Mouse (Mus musculus) thymus, adult 2 months (tissue): Measurements from ENCODE around the gene Gm3149. TPM values are rescaled to one million over a fixed set of nuclear protein-coding genes. Genes with fewer than 3 reads are reported as not detected.
"Not testable (repeated sequence)": the region's sequence is repeated elsewhere in the genome, so short reads cannot be mapped to it uniquely, and the experiment has no call there.

ENCODE experiments used
- DNase-seq: peaks from one replicate; pipeline ENCODE4 v3.0.0; 2021
- H3K27ac ChIP-seq: fragments of 200-500 bp; 2 replicates; pipeline ENCODE4 v1.5.1; 2012; ENCODE audit warnings: low read length, control low read depth; ENCODE audit not compliant: control insufficient read depth, insufficient read depth
- H3K27me3 ChIP-seq: fragments of 200-500 bp; 2 replicates; pipeline ENCODE4 v1.6.1; 2012; ENCODE audit warnings: mild to moderate bottlenecking, low read length, moderate library complexity, mixed read lengths; ENCODE audit not compliant: control insufficient read depth, insufficient read depth
- H3K36me3 ChIP-seq: fragments of 200-500 bp; 2 replicates; pipeline ENCODE4 v1.6.1; 2012; ENCODE audit warnings: mild to moderate bottlenecking, low read length, moderate library complexity; ENCODE audit not compliant: control insufficient read depth, insufficient read depth
- H3K4me1 ChIP-seq: fragments of 200-500 bp; replicated peaks from 2 replicates; pipeline ENCODE4 v1.6.1; 2012; ENCODE audit warnings: low read length; ENCODE audit not compliant: control insufficient read depth, insufficient read depth
- H3K4me3 ChIP-seq: fragments of 200-500 bp; 2 replicates; pipeline ENCODE4 v1.5.1; 2012; ENCODE audit warnings: mild to moderate bottlenecking, low read length, control low read depth, moderate library complexity; ENCODE audit not compliant: control insufficient read depth, insufficient read depth
- whole genome bisulfite sequencing: fragments of 180-500 bp; shearing (Covaris S2); methylation state at CpG from one replicate; pipeline ENCODE4 v1.1.7; 2018; 5-methylcytosine and 5-hydroxymethylcytosine counted together
- polyA plus RNA-seq: library from polyadenylated mRNA; depleted of rRNA; stranded (reverse); fragments of >200 nt; gene quantifications from 2 replicates; pipeline ENCODE4 v1.2.3, GENCODE M21; 2012; rRNA removed

The Gm3149 gene
- polyA plus RNA-seq = not detected in 2 replicates

DNA sequence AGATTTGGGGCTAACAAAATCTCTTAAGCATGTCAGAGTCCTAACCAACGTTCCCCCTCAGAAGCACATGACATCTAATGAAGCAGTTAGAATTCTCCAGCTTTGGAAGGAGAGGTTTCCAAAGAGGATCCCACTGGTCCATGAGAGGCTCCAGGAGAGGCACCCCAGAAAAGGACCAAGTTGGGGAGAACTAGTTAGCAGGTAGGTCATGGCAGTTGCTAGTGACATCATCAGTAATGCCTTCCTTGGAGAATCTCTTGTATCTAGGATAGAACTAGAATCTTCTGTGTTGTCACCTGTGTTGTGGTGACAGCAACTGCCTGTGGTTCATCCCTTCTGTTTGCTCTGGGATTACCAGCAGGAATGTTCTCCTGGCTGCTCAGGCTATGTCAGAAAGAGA is at the start of gene Gm3149:
Gm3149 (plus strand) TSS at position 301 of the 400 bp plus-strand sequence.
- H3K27ac ChIP-seq, H3K4me3 ChIP-seq, DNase-seq, H3K27me3 ChIP-seq, H3K36me3 ChIP-seq, H3K4me1 ChIP-seq: not testable (repeated sequence)
- no CpG with 5 or more reads among the region's 1 CpGs for WGBS

- H3K27ac ChIP-seq, H3K27me3 ChIP-seq, H3K4me3 ChIP-seq, H3K36me3 ChIP-seq, DNase-seq, H3K4me1 ChIP-seq: not testable (repeated sequence)
- WGBS = 92% methylated on average over 2 of the region's 2 CpGs
These were observed 47.7 kb upstream of the Gm3149 start for GRCm38 (mm10) chr14:4269238-4269950.

GRCm38 (mm10) chr14:4279828-4280227 is 37.3 kb upstream of the Gm3149 start:
- H3K27me3 ChIP-seq, H3K36me3 ChIP-seq, H3K27ac ChIP-seq, DNase-seq, H3K4me1 ChIP-seq, H3K4me3 ChIP-seq: not testable (repeated sequence)
- 93% methylated on average over 3 of the region's 3 CpGs for WGBS

DNA sequence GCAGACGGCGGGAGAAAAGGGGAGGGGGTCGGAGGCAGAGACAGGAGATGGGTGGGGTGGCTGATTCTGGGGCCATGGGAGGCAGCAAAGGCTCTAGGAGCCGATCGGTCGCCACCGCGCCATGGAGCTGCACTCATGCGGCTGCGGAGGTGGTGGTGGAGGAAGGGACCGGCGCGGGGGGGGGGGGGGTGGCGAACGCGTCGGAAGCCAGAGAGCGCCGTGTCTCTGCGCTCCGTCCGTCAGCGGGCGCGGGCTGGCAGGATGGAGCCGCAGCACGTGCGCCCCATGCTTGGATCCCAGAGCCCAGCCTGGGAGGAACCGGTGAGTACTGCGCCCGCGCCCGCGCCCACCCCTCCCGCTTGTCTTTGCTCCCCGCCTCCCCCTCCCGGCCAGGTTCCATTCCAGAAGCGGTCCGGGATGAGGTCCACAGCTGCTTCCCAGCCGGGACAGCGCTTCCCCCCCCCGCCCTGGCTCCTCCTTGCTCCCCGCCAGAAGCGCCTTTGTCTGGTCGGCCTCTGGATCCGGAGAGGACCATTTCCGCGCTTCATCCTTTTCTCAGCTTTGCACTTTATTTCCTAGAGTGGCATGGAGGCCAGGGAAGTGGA is 17.5 kb downstream of the Gm3149 start, which contains the start of gene 2610042L04Rik:
2610042L04Rik (plus strand) TSS at position 288 of the 605 bp plus-strand sequence.
- H3K4me3 ChIP-seq, DNase-seq, H3K27me3 ChIP-seq, H3K27ac ChIP-seq, H3K4me1 ChIP-seq, H3K36me3 ChIP-seq: not testable (repeated sequence)
- 5% methylated on average over 30 of the region's 48 CpGs for WGBS

GRCm38 (mm10) chr14:4335506-4335905 is 18.4 kb downstream of the Gm3149 start:
- 18% methylated on average over 8 of the region's 8 CpGs for WGBS

GRCm38 (mm10) chr14:4368991-4369390 is 51.9 kb downstream of the Gm3149 start:
- not testable (repeated sequence) for H3K4me3 ChIP-seq, H3K27me3 ChIP-seq, H3K4me1 ChIP-seq, H3K36me3 ChIP-seq, H3K27ac ChIP-seq, DNase-seq
- 92% methylated on average over 3 of the region's 3 CpGs for WGBS

More at GRCm38 (mm10) chr14:4335506-4335905, 18.4 kb downstream of the Gm3149 start:
- not testable (repeated sequence) for H3K4me1 ChIP-seq, DNase-seq, H3K4me3 ChIP-seq, H3K27me3 ChIP-seq, H3K36me3 ChIP-seq, H3K27ac ChIP-seq

- H3K36me3 ChIP-seq, H3K4me3 ChIP-seq, H3K27me3 ChIP-seq, H3K4me1 ChIP-seq, DNase-seq, H3K27ac ChIP-seq: not testable (repeated sequence)
- WGBS = 84% methylated on average over 3 of the region's 3 CpGs
These were observed 52.6 kb downstream of the Gm3149 start for GRCm38 (mm10) chr14:4369691-4370090.

Other genes with a start within 250 kb of the Gm3149 start
- gene Gm3115, start 233.2 kb upstream of the Gm3149 start, polyA plus RNA-seq = not detected in 2 replicates
- 0.59 TPM in 1 of 2 replicates, not detected in the other for gene Gm8108, start 206.8 kb upstream of the Gm3149 start, polyA plus RNA-seq
- not detected in 2 replicates for gene Gm3127, start 152.3 kb upstream of the Gm3149 start, polyA plus RNA-seq
- gene Gm2974, start 134.7 kb upstream of the Gm3149 start, polyA plus RNA-seq = 0.12 TPM in 1 of 2 replicates, not detected in the other
- gene Gm3138, start 67.7 kb upstream of the Gm3149 start, polyA plus RNA-seq = not detected in 2 replicates
- 0.11 TPM in 1 of 2 replicates, not detected in the other for gene 2610042L04Rik, start 17.5 kb downstream of the Gm3149 start, polyA plus RNA-seq
- not detected in 2 replicates for gene Gm3159, start 80.2 kb downstream of the Gm3149 start, polyA plus RNA-seq
- 0.05 TPM in 1 of 2 replicates, not detected in the other for gene Gm3164, start 98.2 kb downstream of the Gm3149 start, polyA plus RNA-seq
- not detected in 2 replicates for gene Gm3173, start 113.7 kb downstream of the Gm3149 start, polyA plus RNA-seq
- not detected in 2 replicates for gene Gm3182, start 164.5 kb downstream of the Gm3149 start, polyA plus RNA-seq
- gene Gm3047, start 238.1 kb downstream of the Gm3149 start, polyA plus RNA-seq = not detected in 2 replicates